Mouse (Mus musculus) liver, embryonic 13.5 days (tissue): Measurements from ENCODE around the gene Bag3. TPM values are rescaled to one million over a fixed set of nuclear protein-coding genes. Genes with fewer than 3 reads are reported as not detected.

ENCODE experiments used
- ATAC-seq: fragments of 200-750 bp; cut with Nextera tagmentation; 2 replicates; pipeline ENCODE4 v1.8.0; 2017; ENCODE audit warnings: low read depth, mild to moderate bottlenecking, moderate number of reproducible peaks, moderate library complexity
- DNase-seq: peaks from one replicate; pipeline ENCODE4 v3.0.0; 2022
- H3K27ac ChIP-seq: fragments of 300-500 bp; sonication (generic); 2 replicates; pipeline ENCODE4 v1.5.1; 2015; ENCODE audit warnings: moderate library complexity, mild to moderate bottlenecking, inconsistent platforms
- H3K27me3 ChIP-seq: fragments of 300-500 bp; sonication (generic); 2 replicates; pipeline ENCODE4 v1.6.1; 2015; ENCODE audit warnings: mild to moderate bottlenecking, inconsistent platforms
- H3K36me3 ChIP-seq: fragments of 300-500 bp; sonication (generic); 2 replicates; pipeline ENCODE4 v1.6.1; 2015; ENCODE audit warnings: mild to moderate bottlenecking, inconsistent platforms
- H3K4me1 ChIP-seq: fragments of 300-500 bp; sonication (generic); replicated peaks from 2 replicates; pipeline ENCODE4 v1.6.1; 2015; ENCODE audit warnings: inconsistent platforms
- H3K4me2 ChIP-seq: fragments of 300-500 bp; sonication (generic); 2 replicates; pipeline ENCODE4 v1.6.1; 2015; ENCODE audit warnings: inconsistent platforms, mild to moderate bottlenecking, moderate library complexity
- H3K4me3 ChIP-seq: fragments of 300-500 bp; sonication (generic); replicated peaks from 2 replicates; pipeline ENCODE4 v1.5.1; 2015; ENCODE audit warnings: mild to moderate bottlenecking, inconsistent platforms
- H3K9ac ChIP-seq: fragments of 300-500 bp; sonication (generic); 2 replicates; pipeline ENCODE4 v1.6.1; 2015; ENCODE audit warnings: mild to moderate bottlenecking, inconsistent platforms
- H3K9me3 ChIP-seq: fragments of 300-500 bp; sonication (generic); replicated peaks from 2 replicates; pipeline ENCODE4 v1.6.1; 2016; ENCODE audit warnings: inconsistent platforms
- WGBS: fragments of 180-500 bp; shearing (Covaris S2); methylation state at CpG from one replicate; pipeline ENCODE4 v1.1.7; 2015; ENCODE audit not compliant: insufficient replicate concordance; 5-methylcytosine and 5-hydroxymethylcytosine counted together
- microRNA-seq: library from miRNA; unstranded; fragments of <30 nt; microRNA quantifications from one replicate; pipeline ENCODE4, GENCODE M21; 2016
- polyA plus RNA-seq: library from polyadenylated mRNA; unstranded; fragments of >200 nt; fragmentation: Nextera tagmentation; extraction: Ambion mirVana; gene quantifications from 2 replicates; pipeline ENCODE4 v1.2.1, GENCODE M21; 2015

Gene Bag3
- polyA plus RNA-seq, 1 experiment from 2014 or later, result 3.3 TPM

GRCm38 (mm10) chr7:128587334-128587933, 64.0 kb downstream of the Bag3 start:
- H3K9ac ChIP-seq, result no peak overlapping the region
- no peak overlapping the region for H3K4me2 ChIP-seq
- no peak overlapping the region for H3K4me3 ChIP-seq
- DNase-seq (no peak), ATAC-seq (peak; percentile 66)
- H3K36me3 ChIP-seq, result no peaks in the 10 kb centered on the region
- peak overlapping the region; percentile 39; the same call in 1 of the 2 replicates for H3K27ac ChIP-seq
- 27% methylated on average over 4 of the region's 4 CpGs for WGBS
- H3K9me3 ChIP-seq, result no peaks in the 10 kb centered on the region
- peaks cover 30% of the 10 kb centered on the region for H3K4me1 ChIP-seq
- H3K27me3 ChIP-seq, result no peaks in the 10 kb centered on the region

DNA sequence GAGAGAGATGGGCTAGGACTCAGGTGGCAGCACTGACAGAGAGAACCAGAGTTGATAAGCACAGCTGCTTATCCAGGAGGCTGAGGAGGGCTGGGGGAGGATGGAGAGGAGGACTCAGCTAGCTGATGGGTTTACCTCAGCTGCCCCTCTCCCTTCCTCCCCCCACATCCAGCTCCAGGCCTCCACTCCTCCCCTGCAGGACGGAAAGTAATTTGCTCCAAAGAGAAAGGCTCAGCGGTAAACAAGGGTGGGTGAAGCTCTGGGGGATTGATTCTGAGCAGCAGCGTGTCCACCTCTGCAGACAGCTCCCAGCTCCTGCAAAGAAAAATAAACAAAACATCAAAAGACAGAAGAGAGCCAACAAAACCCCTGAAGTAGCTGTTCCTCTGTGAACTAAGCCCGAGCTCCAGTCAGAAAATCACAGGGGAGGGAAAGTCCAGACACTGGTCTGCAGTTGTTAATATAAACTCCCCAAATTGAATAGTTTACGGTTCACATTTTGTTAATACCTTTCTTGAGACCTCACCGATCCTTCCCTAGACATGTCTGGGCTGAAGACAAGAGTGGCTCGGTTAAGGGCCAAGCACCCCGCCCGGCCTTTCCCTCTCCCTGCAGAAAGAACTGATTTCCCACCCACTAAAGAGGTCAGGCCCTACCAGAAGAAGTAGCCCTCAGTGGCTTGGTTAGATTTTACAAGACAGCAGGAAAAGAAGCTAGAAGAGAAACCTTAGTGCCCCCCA, 68.1 kb downstream of the Bag3 start:
- Histone ChIP-seq H3K4me2 (0 out of 2 replicates have a peak overlapping the region, but pooled peaks have one; percentile 40), H3K4me3 (no peak overlapping the region), H3K27me3 (no peaks in the 10 kb centered on the region), H3K4me1 (peaks cover 31% of the 10 kb centered on the region), H3K9me3 (no peaks in the 10 kb centered on the region), H3K27ac (no peak overlapping the region), H3K9ac (no peak overlapping the region), H3K36me3 (no peaks in the 10 kb centered on the region)
- WGBS, result 42% methylated on average over 9 of the region's 9 CpGs
- no peak for DNase-seq
- 0 out of 2 replicates have a peak, but pooled peaks have one; percentile 58 for ATAC-seq

GRCm38 (mm10) chr7:128592118-128592935, 68.9 kb downstream of the Bag3 start:
- peak overlapping the region; percentile 40 for H3K4me2 ChIP-seq
- no peaks in the 10 kb centered on the region for H3K36me3 ChIP-seq
- no peaks in the 10 kb centered on the region for H3K9me3 ChIP-seq
- no peaks in the 10 kb centered on the region for H3K27me3 ChIP-seq
- DNase-seq (no peak), ATAC-seq (no peak)
- H3K4me1 ChIP-seq, result peaks cover 29% of the 10 kb centered on the region
- H3K27ac ChIP-seq, result no peak overlapping the region
- H3K9ac ChIP-seq, result no peak overlapping the region
- no peak overlapping the region for H3K4me3 ChIP-seq
- 26% methylated on average over 21 of the region's 21 CpGs for WGBS

GRCm38 (mm10) chr7:128592936-128593241, 69.5 kb downstream of the Bag3 start:
- ATAC-seq, result no peak
- WGBS, result 39% methylated on average over 6 of the region's 6 CpGs

GRCm38 (mm10) chr7:128596274-128596673, 72.9 kb downstream of the Bag3 start:
- H3K36me3 ChIP-seq, result no peaks in the 10 kb centered on the region
- no peak overlapping the region for H3K9ac ChIP-seq
- H3K4me2 ChIP-seq, result no peak overlapping the region
- H3K9me3 ChIP-seq, result no peaks in the 10 kb centered on the region
- DNase-seq, result no peak
- no peak overlapping the region for H3K27ac ChIP-seq
- H3K27me3 ChIP-seq, result no peaks in the 10 kb centered on the region
- H3K4me3 ChIP-seq, result no peak overlapping the region
- H3K4me1 ChIP-seq, result peaks cover 13% of the 10 kb centered on the region
- no peak for ATAC-seq
- 86% methylated on average over 2 of the region's 2 CpGs for WGBS

More at GRCm38 (mm10) chr7:128592936-128593241, 69.5 kb downstream of the Bag3 start:
- Histone ChIP-seq H3K9ac (no peak overlapping the region), H3K36me3 (no peaks in the 10 kb centered on the region), H3K27ac (no peak overlapping the region), H3K27me3 (no peaks in the 10 kb centered on the region), H3K9me3 (no peaks in the 10 kb centered on the region), H3K4me1 (peaks cover 23% of the 10 kb centered on the region), H3K4me3 (no peak overlapping the region), H3K4me2 (peak overlapping the region; percentile 40; the same call in 1 of the 2 replicates)
- no peak for DNase-seq

Small RNA genes lying within 50 kb of the gene (microRNA-seq; reads per million reads assigned to microRNA genes)
- gene Gm24365, result not detected

Other genes starting within 250 kb of the Bag3 start
- 16.7 and 21.4 TPM in 2 replicates for gene BC017158, start 225.4 kb upstream of the Bag3 start, polyA plus RNA-seq
- gene Rgs10, start 104.9 kb upstream of the Bag3 start, polyA plus RNA-seq, result 48.5 and 54.6 TPM in 2 replicates
- 11.3 and 16.7 TPM in 2 replicates for gene Tial1, start 61.9 kb upstream of the Bag3 start, polyA plus RNA-seq
- 6.9 and 7.4 TPM in 2 replicates for gene Inpp5f, start 87.7 kb downstream of the Bag3 start, polyA plus RNA-seq
- 27.1 and 30.5 TPM in 2 replicates for gene Mcmbp, start 216.9 kb downstream of the Bag3 start, polyA plus RNA-seq
- gene Sec23ip, start 221.3 kb downstream of the Bag3 start, polyA plus RNA-seq, result 20.4 and 25.0 TPM in 2 replicates